Mouse (Mus musculus) frontal cortex, adult (tissue): ENCODE data around the gene Cpt1c.

Experiments
- ATAC-seq: cut with Nextera tagmentation; 2 replicates; pipeline ENCODE4 v1.9.2; 2017; ENCODE audit warnings: mild to moderate bottlenecking, moderate library complexity, mixed read lengths; ENCODE audit not compliant: low TSS enrichment

The Cpt1c gene

GRCm38 (mm10) chr7:44918219-44918618 lies 56.4 kb downstream of the Cpt1c start:
- no peak for ATAC-seq

GRCm38 (mm10) chr7:44916881-44917280 lies 57.8 kb downstream of the Cpt1c start:
- no peak for ATAC-seq

DNA sequence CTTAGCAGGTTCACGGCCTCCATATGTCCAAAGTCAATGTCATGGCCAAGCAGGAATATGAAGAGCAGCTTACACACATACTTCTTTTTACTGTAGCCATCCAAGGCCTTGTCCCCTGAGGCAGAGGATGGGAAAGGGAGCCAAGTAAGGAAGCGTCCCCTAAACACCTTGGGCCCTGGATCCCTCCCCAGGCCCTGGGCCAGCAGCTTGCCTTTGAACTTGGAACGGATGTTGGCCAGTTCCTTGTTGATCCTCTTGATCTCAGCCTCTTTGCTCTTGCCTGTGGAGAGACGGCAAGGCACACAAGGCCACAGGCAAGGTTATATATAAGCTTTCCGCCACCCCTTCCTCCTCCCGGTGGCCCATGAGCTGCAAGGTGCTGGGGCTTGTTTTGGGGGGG lies 58.5 kb downstream of the Cpt1c start:
- no peak for ATAC-seq

DNA sequence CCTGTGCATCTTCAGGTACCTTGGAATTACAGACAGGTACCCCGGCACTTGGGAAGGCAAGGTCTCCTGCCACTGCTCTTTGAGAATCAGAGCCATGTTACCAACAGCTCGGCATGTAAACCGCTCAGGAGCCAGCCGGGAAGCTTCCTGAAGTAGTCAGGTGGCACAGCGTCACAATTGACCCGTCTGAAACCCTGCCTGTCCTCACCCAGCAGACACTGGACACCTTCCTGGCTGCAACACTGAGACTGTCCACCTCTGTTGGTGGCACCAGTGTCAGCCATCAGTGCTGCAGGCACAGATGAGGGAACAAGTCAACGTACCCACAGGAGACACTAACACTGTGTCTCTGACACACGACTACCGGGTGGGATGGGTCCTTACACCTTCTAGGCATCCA lies 59.3 kb downstream of the Cpt1c start:
- ATAC-seq = no peak

GRCm38 (mm10) chr7:44914396-44914795 lies 60.3 kb downstream of the Cpt1c start:
- no peak for ATAC-seq
